Mouse (Mus musculus): ENCODE results near the gene Nup43. TPM values are rescaled to one million over a fixed set of nuclear protein-coding genes. Genes with fewer than 3 reads are reported as not detected.

Gene Nup43
- total RNA-seq, 1 experiment from 2014 or later, result 25.8 TPM

DNA sequence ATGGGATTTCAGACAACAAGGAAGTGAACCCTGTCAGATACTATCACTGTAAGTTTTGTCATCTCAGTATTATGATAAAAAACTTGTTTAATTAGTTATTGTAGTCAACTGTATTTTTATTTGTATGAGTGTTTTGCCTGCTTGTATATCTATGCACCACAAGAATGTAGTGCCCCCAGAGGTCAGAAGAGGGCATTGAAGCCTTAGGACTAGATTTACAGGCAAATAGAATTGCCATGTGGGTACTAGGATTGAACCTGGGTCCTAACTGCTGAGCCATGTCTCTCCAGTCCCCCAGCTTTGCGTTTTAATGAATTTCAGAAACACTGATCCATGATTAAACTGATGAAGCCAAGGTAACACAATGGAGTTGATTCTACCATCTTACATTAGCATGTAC is 6.4 kb downstream of the Nup43 start:
- peak; percentile 75 to 88 for ATAC-seq (replicated peaks in 1 of 2; ENCODE audit: insufficient read depth in 1 of 2, low FRiP score in 2 of 2, low TSS enrichment in 1 of 2, low read depth in 1 of 2, poor library complexity in 2 of 2, severe bottlenecking in 2 of 2)

DNA sequence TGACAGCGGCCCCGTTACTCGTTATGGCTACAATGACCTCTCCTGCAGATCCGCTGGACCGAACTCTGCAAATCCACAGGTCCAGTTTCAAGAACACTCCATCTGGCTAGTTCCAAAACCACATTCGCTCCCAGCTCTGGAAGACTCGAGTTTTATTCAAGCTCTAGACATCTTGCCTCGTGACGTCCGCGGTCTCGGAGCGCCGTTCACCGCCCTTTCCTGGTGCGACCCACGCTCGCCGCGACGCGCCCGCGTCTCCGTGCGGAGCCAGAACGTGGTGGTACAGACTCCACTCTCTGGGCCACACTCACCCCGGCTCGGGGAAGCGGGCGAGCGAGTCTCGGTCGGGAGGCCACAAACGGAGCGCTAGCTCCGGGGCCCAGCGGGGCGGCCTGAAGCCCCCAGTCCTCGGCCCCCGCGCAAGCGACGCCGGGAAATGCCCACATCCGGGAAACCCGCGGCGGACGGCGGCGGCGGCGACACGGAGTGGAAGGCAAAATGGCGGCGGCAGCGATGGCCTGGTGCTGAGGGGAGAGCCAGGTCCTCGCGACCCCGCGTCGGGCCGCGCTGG is 13.5 kb downstream of the Nup43 start, which contains the start of the genes Pcmt1 and Lats1:
Pcmt1 (minus strand) TSS at position 406 of the 571 bp plus-strand sequence.
Lats1 (plus strand) TSS at position 484 of the 571 bp plus-strand sequence.
- peak; percentile 58 to 72 for ATAC-seq (replicated peaks in 1 of 2; ENCODE audit: insufficient read depth in 1 of 2, low FRiP score in 2 of 2, low TSS enrichment in 1 of 2, low read depth in 1 of 2, poor library complexity in 2 of 2, severe bottlenecking in 2 of 2)

GRCm38 (mm10) chr10:7681343-7682025 is 14.2 kb downstream of the Nup43 start:
- ATAC-seq (replicated peaks in 1 of 2; ENCODE audit: insufficient read depth in 1 of 2, low FRiP score in 2 of 2, low TSS enrichment in 1 of 2, low read depth in 1 of 2, poor library complexity in 2 of 2, severe bottlenecking in 2 of 2), result peak; percentile 68 to 74

GRCm38 (mm10) chr10:7682249-7682648 is 14.9 kb downstream of the Nup43 start:
- no peak for ATAC-seq (replicated peaks in 1 of 2; ENCODE audit: insufficient read depth in 1 of 2, low FRiP score in 2 of 2, low TSS enrichment in 1 of 2, low read depth in 1 of 2, poor library complexity in 2 of 2, severe bottlenecking in 2 of 2)

DNA sequence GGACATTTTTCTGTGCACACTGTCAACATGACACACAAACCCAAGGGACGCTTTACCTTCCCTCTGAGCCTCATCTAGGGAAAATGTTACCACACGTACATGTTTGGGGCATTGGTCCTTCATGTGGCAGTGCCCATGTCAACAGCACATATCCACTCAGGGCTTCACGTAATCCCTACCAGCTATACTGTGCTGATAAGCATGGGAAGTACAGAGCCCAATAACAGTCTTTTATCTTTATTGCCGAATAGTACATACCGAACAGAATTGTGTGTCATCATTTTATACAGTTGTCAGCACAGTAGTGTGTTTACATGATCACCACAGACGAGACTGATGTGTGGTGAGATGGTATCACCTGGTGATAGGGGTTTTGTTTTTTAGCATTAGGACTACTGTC is 19.6 kb downstream of the Nup43 start:
- ATAC-seq (replicated peaks in 1 of 2; ENCODE audit: insufficient read depth in 1 of 2, low FRiP score in 2 of 2, low TSS enrichment in 1 of 2, low read depth in 1 of 2, poor library complexity in 2 of 2, severe bottlenecking in 2 of 2), result no peak

- peak in 1 of 2 experiments; percentile 72; a peak in 1 of 4 replicates for ATAC-seq (replicated peaks in 1 of 2; ENCODE audit: insufficient read depth in 1 of 2, low FRiP score in 2 of 2, low TSS enrichment in 1 of 2, low read depth in 1 of 2, poor library complexity in 2 of 2, severe bottlenecking in 2 of 2)
Observed at GRCm38 (mm10) chr10:7695286-7695685, 28.0 kb downstream of the Nup43 start.

DNA sequence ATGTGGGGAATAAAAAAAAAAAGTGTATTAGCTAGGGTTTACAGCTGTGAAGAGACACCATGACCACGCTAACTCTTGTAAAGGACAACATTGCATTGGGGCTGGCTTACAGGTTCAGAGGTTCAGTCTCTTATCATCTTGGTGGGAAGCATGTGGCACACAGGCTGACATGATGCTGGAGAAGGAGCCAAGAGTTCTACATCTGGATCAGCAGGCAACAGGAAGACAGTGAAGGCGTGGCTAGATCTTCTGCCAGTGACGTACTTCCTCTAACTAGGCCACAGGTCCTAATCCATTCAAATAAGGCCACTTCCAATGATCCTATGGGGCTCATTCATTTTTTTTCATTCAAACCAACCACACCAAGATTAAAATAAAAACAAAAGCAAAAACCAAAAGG is 32.8 kb downstream of the Nup43 start:
- ATAC-seq (replicated peaks in 1 of 2; ENCODE audit: insufficient read depth in 1 of 2, low FRiP score in 2 of 2, low TSS enrichment in 1 of 2, low read depth in 1 of 2, poor library complexity in 2 of 2, severe bottlenecking in 2 of 2), result no peak

GRCm38 (mm10) chr10:7702586-7702985 is 35.3 kb downstream of the Nup43 start:
- no peak for ATAC-seq (replicated peaks in 1 of 2; ENCODE audit: insufficient read depth in 1 of 2, low FRiP score in 2 of 2, low TSS enrichment in 1 of 2, low read depth in 1 of 2, poor library complexity in 2 of 2, severe bottlenecking in 2 of 2)

- no peak for ATAC-seq (replicated peaks in 1 of 2; ENCODE audit: insufficient read depth in 1 of 2, low FRiP score in 2 of 2, low TSS enrichment in 1 of 2, low read depth in 1 of 2, poor library complexity in 2 of 2, severe bottlenecking in 2 of 2)
Observed at GRCm38 (mm10) chr10:7710121-7710520, 42.8 kb downstream of the Nup43 start.

DNA sequence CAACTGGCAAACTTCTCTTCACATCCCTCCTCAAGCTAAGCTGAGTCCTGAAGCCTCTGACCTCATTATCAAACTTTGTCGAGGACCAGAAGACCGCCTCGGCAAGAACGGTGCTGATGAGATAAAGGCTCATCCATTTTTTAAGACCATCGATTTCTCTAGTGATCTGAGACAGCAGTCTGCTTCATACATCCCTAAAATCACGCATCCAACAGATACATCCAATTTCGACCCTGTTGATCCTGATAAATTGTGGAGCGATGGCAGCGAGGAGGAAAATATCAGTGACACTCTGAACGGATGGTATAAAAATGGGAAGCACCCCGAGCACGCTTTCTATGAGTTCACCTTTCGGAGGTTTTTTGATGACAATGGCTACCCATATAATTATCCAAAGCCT is 45.2 kb downstream of the Nup43 start:
- ATAC-seq (replicated peaks in 1 of 2; ENCODE audit: insufficient read depth in 1 of 2, low FRiP score in 2 of 2, low TSS enrichment in 1 of 2, low read depth in 1 of 2, poor library complexity in 2 of 2, severe bottlenecking in 2 of 2), result no peak

GRCm38 (mm10) chr10:7715056-7715455 is 47.8 kb downstream of the Nup43 start:
- ATAC-seq (replicated peaks in 1 of 2; ENCODE audit: insufficient read depth in 1 of 2, low FRiP score in 2 of 2, low TSS enrichment in 1 of 2, low read depth in 1 of 2, poor library complexity in 2 of 2, severe bottlenecking in 2 of 2), result no peak

DNA sequence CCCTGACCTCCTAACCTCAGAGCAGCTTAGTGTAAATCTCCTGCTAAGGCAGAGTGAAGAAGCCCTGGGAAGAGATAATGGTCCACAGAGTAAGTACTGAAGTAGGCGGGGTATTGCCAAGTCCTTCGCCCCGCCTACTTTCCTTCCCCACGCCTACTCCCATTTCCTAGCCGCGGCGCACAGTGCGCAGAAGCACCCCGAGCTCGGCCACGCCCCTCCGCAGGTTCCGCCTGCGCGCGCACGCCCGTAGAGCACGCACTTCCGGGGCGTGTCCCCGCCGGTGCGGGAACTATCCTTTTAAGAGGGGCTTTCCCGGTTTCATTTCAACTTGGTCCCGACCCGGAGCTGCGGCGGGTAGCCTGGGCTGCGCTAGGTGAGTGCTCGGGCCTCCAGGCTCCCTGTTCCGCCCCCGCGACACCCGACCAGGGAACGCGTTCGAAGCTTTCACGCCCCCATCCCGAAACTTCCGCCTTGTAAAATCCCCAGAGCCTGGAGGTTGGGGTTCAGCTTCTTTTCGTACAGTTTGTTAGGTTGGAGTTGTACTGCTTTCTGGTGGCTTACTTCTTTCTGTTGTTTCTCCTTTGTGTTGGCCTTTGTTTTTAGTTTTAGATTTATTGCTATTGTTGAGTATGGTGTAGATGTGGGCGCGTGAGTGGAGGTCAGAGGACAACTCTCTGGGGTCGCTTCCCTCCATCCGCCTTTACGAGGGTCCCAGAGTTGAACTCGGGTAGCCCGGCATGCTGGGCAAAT is 58.6 kb downstream of the Nup43 start, which contains the start of gene Katna1:
Katna1 (plus strand) TSS at position 250 of the 750 bp plus-strand sequence.
- ATAC-seq (replicated peaks in 1 of 2; ENCODE audit: insufficient read depth in 1 of 2, low FRiP score in 2 of 2, low TSS enrichment in 1 of 2, low read depth in 1 of 2, poor library complexity in 2 of 2, severe bottlenecking in 2 of 2), result peak; percentile 90 to 97

GRCm38 (mm10) chr10:7726501-7726812 is 59.2 kb downstream of the Nup43 start:
- 0 out of 4 replicates have a peak, but pooled peaks of 1 of the 2 experiments have one; percentile 9 for ATAC-seq (replicated peaks in 1 of 2; ENCODE audit: insufficient read depth in 1 of 2, low FRiP score in 2 of 2, low TSS enrichment in 1 of 2, low read depth in 1 of 2, poor library complexity in 2 of 2, severe bottlenecking in 2 of 2)

DNA sequence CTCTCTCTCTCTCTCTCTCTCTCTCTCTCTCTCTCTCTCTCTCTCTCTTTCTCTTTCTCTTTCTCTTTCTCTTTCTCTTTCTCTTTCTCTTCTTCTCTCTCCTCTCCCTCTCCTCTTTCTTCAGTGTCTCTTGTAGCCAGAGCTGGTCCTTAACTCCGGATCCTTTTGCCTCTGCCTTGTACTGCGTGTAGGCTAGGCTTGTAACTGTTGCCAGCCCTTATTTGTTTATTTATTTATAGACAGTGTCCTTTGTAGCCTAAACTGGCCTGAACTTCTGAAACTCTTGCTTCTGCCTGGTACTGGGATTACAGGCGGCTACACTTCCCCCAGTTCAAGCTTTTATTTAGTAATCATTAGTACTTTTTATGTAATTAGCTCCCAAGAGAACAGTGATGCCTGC is 59.7 kb downstream of the Nup43 start:
- ATAC-seq (replicated peaks in 1 of 2; ENCODE audit: insufficient read depth in 1 of 2, low FRiP score in 2 of 2, low TSS enrichment in 1 of 2, low read depth in 1 of 2, poor library complexity in 2 of 2, severe bottlenecking in 2 of 2), result no peak

Other genes with a start within 250 kb of the Nup43 start
- 30.0 and 30.7 TPM in 2 replicates for gene Ulbp1, start 193.9 kb upstream of the Nup43 start, total RNA-seq (2017)
- gene Lrp11, start 77.7 kb upstream of the Nup43 start, total RNA-seq (2017), result 1.2 and 1.3 TPM in 2 replicates
- gene Pcmt1, start 13.6 kb downstream of the Nup43 start, total RNA-seq (2017), result 75.1 and 90.9 TPM in 2 replicates
- gene Lats1, start 13.7 kb downstream of the Nup43 start, total RNA-seq (2017), result 26.0 and 28.7 TPM in 2 replicates
- gene Katna1, start 58.5 kb downstream of the Nup43 start, total RNA-seq (2017), result 57.5 and 65.4 TPM in 2 replicates
- 56.9 and 73.2 TPM in 2 replicates for gene Ginm1, start 125.3 kb downstream of the Nup43 start, total RNA-seq (2017)
- gene Ppil4, start 125.4 kb downstream of the Nup43 start, total RNA-seq (2017), result 99.6 and 101 TPM in 2 replicates
- 1.4 and 2.8 TPM in 2 replicates for gene Zc3h12d, start 165.0 kb downstream of the Nup43 start, total RNA-seq (2017)

All from hematopoietic stem cell, adult 5-6 weeks (primary cell).